Mouse (Mus musculus) left cerebral cortex, adult 8-10 months (tissue): ENCODE measurements around the gene Fcho1. TPM values are rescaled to one million over a fixed set of nuclear protein-coding genes. Genes with fewer than 3 reads are reported as not detected.

ENCODE experiments used
- DNase-seq, 2 experiments: peaks; one replicate each; pipeline ENCODE4 v3.0.0; 2022; ENCODE audit warnings: low spot score in 2 of 2
- total RNA-seq, 4 experiments: library from RNA; stranded (reverse); gene quantifications; 2 replicates each; pipeline ENCODE4 v1.2.4; 2022

Gene Fcho1
- total RNA-seq, 4 experiments from 2014 or later = 150 to 181 (median 159) TPM

DNA sequence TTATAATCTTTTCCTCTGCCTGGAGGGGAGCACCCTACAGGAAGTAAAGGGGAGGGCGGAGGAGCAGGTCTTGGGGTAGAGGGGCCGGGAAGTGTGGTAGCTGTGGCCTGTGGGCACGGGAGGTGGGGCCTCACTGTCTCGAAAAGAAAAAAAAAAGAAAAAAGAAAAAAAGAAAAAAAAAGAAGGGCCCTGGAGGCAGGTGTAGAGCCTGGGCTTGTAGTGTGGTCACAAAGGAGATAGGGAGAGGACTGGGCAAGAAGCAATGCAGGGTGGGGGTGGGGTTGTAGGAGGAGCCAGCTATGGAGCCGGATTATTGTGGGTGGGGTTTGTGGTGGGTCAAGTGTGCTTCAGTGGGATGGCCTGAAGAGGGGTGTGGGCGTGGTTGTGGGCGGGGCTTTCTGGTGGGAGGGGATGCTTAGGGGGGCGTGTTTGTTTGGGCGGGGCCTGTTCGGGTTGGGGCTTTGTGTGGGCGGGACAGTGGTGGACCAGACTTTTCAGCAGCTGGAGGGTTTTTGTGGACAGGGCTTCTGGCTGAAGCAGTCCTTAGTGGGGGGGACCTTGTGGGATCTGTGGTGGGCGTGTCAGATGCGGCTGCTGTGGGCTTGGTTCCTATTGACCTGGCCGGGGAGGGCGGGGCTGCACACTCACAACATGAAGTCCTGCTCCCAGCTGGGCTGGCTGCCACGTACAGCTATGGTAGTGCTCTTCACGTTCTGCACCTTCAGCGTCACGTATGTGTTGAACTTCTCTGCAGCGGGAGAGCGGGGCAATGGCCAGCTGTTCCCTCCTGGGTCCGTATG lies 60.0 kb downstream of the Fcho1 start:
- no peak for DNase-seq

DNA sequence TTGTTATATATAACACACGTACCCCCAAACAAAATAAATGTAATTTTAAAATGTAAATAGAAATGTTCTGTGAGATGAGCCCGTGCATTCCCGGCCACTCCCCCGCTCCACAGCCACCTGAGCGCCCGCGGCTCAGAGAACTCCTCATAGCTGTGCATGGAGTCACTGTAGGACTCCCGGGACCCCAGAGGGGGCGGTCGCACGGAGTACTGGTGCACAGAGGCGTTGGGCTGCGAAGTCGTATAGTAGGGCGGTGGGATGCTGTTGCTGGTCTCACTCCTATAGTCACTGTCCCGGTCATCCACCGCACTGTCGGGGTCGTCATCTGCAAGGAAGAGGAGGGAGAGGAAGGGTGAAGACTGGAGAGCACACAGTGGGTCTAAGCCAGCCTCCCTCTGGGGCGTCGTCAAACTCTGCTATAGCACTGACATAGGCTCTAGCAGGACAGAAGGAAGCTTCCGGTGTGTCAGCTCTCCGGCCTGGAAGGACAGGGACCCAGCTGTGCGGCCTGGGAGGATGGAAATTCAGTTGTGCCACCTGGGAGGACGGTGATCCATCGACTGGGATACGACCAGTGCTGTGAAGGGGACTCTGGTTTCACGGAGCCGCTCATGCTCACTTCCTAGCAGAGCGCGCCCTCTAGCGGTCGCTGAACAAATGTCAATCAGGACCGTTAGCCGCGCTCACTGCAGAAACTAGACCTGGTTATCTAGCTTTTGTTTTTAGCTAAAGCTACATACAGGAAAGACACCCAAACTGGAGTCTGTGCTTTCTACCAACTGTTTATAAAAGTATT lies 65.0 kb downstream of the Fcho1 start:
- peak in 1 of 2 experiments; percentile 74 for DNase-seq

DNA sequence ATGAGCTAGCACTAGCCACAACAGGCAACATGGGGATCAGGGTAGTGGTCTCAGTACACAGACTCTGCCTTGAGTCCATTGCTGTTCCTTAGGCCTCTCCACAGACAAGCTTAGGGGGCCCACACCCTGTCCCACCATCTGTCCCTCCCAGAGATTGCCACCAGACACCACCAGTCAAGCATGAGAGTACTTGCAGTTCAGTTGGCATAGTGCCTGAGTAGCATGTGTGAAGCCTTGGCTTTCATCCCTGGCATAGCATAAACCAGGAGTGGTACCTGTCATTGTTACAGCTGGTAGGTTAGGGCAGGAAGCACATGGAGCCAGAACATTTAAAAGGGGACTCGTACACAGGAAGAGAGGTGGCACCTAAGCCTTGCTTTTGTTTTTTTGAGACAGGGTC lies 65.8 kb downstream of the Fcho1 start:
- no peak for DNase-seq

DNA sequence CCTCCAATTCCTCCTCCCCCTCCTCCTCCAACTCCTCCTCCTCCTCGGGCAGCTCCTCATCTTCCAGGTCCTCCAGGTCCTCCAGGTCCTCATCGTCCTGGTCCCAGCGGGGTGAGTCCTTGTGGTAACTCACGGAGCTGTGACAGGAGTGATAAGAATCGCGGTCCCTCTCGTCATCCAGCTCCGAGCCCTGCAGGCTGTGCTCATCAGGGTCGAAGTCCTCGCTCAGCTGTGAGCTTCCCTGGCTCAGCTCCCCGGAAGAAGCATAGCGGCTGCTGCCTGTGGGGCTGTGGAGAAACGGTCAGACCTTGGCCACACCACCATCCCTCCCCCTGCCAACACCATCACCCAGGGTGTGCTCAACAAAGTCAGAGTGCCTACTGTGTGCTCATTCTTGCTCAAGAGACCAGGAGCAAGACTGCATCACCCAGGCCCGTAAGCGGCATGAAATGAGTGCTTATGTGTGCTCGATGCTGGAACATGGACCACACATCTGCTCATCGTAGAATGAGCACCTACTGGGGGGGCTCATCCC lies 66.9 kb downstream of the Fcho1 start:
- DNase-seq = no peak

Other genes with a start within 250 kb of the Fcho1 start
- 10 to 100 TPM; 51.0 to 61.5 (median 60.0) TPM for gene Ano8, start 239.8 kb downstream of the Fcho1 start, total RNA-seq
- 10 to 100 TPM; 28.0 to 37.8 (median 31.0) TPM for gene Gtpbp3, start 237.6 kb downstream of the Fcho1 start, total RNA-seq
- 10 to 100 TPM in 2 of 4 experiments, 1 to 10 TPM in 2; 7.0 to 11.7 (median 9.6) TPM for gene Plvap, start 214.0 kb downstream of the Fcho1 start, total RNA-seq
- not detected for gene Ccdc194, start 200.0 kb downstream of the Fcho1 start, total RNA-seq
- 10 to 100 TPM in 1 of 4 experiments, 1 to 10 TPM in 3; 4.1 to 11.8 (median 6.4) TPM for gene Bst2, start 188.3 kb downstream of the Fcho1 start, total RNA-seq
- 10 to 100 TPM; 38.0 to 44.2 (median 39.9) TPM for gene Mvb12a, start 182.8 kb downstream of the Fcho1 start, total RNA-seq
- under 1 TPM in 2 of 4 experiments, not detected in 2; 0.27 to 0.70 TPM for gene Tmem221, start 166.8 kb downstream of the Fcho1 start, total RNA-seq
- gene Nxnl1, start 159.1 kb downstream of the Fcho1 start, total RNA-seq = under 1 TPM in 2 of 4 experiments, not detected in 2; 0.17 to 0.21 TPM
- 100 to 1,000 TPM in 1 of 4 experiments, 10 to 100 TPM in 3; 94.4 to 105 (median 97.5) TPM for gene Slc27a1, start 156.8 kb downstream of the Fcho1 start, total RNA-seq
- 10 to 100 TPM; 28.7 to 31.1 (median 29.3) TPM for gene Pgls, start 133.5 kb downstream of the Fcho1 start, total RNA-seq
- 1 to 10 TPM; 1.2 to 3.5 (median 2.3) TPM for gene Fam129c, start 128.1 kb downstream of the Fcho1 start, total RNA-seq
- gene Colgalt1, start 114.7 kb downstream of the Fcho1 start, total RNA-seq = 10 to 100 TPM; 38.6 to 51.4 (median 45.8) TPM
- gene Unc13a, start 54.0 kb downstream of the Fcho1 start, total RNA-seq = 100 to 1,000 TPM; 237 to 269 (median 246) TPM
- 1 to 10 TPM; 4.4 to 7.3 (median 6.1) TPM for gene Jak3, start 49.4 kb downstream of the Fcho1 start, total RNA-seq
- gene Insl3, start 36.5 kb downstream of the Fcho1 start, total RNA-seq = 1 to 10 TPM; 1.4 to 3.2 (median 2.1) TPM
- under 1 TPM; 0.41 to 0.88 (median 0.70) TPM for gene B3gnt3, start 23.9 kb downstream of the Fcho1 start, total RNA-seq
- 10 to 100 TPM in 3 of 4 experiments, 1 to 10 TPM in 1; 9.2 to 14.0 (median 11.0) TPM for gene Zfp709, start 156.3 kb upstream of the Fcho1 start, total RNA-seq
- gene Zfp882, start 182.9 kb upstream of the Fcho1 start, total RNA-seq = 10 to 100 TPM; 10.7 to 15.0 (median 13.4) TPM
- gene Zfp617, start 182.9 kb upstream of the Fcho1 start, total RNA-seq = 10 to 100 TPM; 27.2 to 38.2 (median 32.1) TPM
- 10 to 100 TPM; 13.0 to 23.1 (median 19.1) TPM for gene Zfp961, start 225.3 kb upstream of the Fcho1 start, total RNA-seq